Mouse (Mus musculus) regulatory T cell (primary cell): ENCODE results near the gene 1700029H14Rik.

Experiments used
- in situ Hi-C: fragments of 300-600 bp; cut with MboI, MseI; formaldehyde crosslinking; loops from one replicate; pipeline ENCODE4 v1.15.1; 2025; ENCODE audit warnings: high pct_unique_total_duplicates

Gene 1700029H14Rik

DNA sequence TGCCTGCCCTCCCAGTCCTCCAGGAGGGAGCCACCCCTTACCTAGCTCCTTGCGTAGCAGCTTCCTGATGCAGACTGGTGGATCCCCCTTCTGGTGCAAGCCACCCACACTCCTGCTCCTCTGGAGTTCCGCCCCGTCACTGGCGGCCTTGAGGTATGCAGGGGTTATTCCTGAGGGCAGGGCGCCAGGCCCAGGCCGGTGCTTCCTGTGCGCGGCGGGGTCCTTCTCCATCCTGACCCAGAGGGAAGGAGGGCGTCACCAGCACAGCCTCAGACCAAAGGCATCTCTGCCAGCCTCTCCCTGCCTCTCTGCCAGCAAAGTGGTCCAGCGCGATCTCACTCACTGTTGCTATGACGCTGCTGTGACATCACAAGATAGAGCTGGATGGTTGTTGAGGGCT lies at the start of gene 1700029H14Rik:
Gene 1700029H14Rik (minus strand): TSS at position 344 of the 400 bp plus-strand sequence.
- in situ Hi-C loops: no loop called here

DNA sequence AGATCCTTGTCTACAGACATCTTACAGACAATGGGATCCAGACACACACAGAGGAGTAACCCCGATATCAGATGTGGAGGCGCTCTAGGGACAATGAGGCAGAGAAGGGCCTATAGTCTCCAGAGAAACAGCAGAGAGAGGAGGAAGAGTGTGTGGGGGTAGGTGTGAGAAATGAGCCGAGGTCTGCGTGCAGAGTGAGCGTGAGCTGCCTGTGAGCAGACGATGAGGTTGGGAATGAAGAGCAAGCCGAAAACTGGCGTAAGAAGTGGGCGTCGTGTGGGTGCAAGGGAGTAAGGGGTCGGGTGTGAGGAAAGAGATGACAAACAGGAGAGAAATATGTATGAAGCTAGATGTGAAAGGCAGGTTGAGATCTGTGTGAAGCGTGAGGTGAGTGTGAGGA lies 49.4 kb upstream of the 1700029H14Rik start:
- in situ Hi-C loops: no loop called here

DNA sequence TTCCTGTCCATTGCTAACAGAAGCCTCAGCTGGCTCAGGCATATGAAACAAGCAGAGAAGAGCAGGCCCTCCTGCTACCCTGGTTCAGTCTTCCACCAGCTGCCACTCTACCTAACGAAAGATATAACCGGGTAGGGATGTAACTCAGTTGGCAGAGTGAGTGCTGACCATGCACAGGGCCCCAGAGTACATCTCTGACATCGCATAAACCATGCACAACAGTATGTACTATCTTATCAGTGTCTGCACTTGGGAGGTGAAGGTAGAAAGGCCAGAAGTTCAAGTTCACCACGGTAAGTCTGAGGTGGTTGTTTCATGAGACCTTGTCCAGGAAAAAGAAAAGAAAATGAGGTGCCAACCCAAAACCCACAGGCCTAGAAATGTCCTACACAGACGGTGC lies 47.7 kb upstream of the 1700029H14Rik start:
- in situ Hi-C loops: no loop called here

DNA sequence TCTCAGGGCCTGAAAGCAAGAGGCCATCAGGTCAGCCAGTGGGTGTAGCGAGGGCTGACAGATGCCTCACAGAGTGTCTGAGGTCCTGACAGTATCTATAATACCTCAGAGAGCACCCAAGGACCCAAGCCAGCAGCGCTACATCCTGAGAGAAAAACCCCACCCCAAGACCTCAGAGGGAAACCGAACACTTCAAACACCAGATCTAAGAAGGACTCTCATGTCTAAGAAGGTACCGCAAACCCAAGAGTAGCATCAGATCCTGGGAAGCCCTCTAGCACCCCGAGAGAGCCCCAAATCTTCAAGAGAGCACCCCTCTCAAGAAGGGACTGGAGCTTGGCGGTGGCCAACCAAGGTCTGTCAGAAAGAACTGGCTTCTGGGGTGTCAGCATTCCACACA lies 46.7 kb upstream of the 1700029H14Rik start:
- in situ Hi-C loops: no loop called here

DNA sequence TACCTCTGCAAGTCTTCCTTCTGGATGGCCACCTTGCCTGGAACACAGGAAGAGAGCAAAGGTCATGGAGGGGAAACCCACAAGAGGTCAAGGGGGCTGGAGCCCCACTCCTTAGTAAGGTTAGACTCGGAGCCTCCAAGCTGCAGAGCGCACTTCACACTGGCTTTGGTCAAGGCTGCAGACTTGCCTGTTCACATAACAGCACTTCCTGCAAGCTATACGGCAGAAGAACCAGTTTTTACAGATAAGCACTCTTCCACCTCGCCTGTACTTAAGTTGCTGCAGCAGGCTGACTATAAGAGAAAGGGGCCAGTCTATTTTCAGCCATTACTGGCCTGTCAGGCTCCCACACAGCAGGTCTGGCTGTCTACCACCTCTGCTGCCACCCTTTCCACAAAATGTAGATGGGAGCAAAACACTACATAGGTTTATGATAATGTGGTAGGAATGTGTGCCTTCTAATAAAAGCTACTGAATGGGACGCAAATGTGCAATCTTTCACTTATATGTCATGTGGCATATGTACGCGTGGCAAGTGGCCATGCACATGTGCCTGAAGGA lies 43.7 kb upstream of the 1700029H14Rik start:
- in situ Hi-C loops: no loop called here

DNA sequence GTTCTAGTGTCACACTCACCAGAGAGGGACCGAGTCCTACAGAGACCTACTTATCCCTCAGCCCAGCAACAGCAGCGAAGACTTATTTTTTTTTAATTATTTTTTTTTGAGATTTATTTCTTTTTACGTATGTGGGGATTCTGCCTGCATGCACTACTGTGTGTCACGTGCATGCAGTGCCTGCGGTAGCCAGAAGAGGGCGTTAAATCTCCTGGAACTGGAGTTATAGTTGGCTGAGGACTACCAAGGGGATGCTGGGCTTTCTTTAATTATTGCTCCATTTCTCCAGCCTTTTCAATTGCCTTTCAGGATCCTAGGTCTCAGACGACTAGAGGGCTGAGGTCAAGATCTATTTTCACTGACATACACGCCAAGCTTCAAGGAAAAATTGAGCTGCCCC lies 40.4 kb upstream of the 1700029H14Rik start:
- in situ Hi-C loops: loop anchor here (5.0 kb wide), 1 partner anchor 75 kb away; the partner anchor contains the start of gene Rasa3

DNA sequence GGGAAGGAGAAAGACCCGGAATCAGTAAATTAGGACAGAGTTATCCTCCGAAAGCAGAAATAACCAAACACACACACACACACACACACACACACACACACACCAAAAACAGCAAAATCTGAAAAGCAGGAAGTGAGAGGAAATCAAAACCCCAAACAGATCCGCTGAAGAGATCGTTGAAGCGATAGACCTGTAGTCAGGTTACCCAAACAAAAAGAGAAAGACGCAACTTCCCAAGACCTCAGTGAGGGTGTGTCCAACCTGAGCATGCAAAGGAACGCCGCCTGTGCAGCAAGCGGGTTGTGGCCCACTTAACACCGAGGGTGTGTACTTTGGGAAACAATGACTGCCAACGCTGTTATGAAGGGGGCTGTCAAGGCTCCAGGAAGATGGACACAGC lies 38.9 kb upstream of the 1700029H14Rik start:
- in situ Hi-C loops: loop anchor here (5.0 kb wide), 1 partner anchor 76 kb away; the partner anchor contains the start of gene Rasa3

DNA sequence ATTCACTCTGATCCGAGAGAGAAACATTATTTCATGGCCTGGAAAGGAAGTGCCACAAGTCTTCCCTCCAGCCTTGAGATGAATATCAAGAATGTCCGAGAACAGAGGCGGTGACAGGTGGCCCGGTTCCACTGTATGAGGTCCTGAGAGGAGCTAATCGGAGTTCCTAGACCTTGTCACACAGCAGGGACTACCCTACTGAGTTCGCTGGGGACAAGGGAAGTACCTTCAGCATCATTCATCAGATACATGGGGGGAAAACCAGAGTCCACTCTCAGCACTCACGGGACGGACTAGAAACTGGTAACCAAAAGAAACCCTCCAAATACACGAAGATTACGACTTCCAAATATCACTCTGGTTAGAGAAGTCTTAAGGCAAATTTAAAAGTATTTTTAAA lies 38.5 kb upstream of the 1700029H14Rik start:
- in situ Hi-C loops: loop anchor here (5.0 kb wide), 1 partner anchor 77 kb away; the partner anchor contains the start of gene Rasa3

DNA sequence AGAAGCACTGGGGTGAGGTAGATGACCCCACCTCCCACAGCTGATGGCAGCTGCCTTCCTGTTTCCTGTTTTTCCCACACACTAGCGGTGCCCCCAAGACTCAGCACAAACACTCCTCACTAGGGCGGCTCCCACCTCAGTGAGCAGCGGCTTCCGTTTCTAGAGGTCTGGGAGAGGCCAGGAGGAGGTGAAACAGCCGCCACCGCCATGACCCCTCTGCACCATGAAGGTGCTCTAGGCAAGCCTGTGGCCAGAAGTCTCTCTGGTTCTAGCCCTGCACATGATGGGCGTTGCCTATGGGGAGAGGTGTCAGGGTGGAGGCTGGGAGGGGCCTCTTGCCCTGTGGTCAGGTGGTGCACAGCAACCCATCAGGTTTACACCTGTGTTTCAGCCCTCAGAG lies 37.9 kb upstream of the 1700029H14Rik start:
- in situ Hi-C loops: loop anchor here (5.0 kb wide), 1 partner anchor 77 kb away; the partner anchor contains the start of gene Rasa3

DNA sequence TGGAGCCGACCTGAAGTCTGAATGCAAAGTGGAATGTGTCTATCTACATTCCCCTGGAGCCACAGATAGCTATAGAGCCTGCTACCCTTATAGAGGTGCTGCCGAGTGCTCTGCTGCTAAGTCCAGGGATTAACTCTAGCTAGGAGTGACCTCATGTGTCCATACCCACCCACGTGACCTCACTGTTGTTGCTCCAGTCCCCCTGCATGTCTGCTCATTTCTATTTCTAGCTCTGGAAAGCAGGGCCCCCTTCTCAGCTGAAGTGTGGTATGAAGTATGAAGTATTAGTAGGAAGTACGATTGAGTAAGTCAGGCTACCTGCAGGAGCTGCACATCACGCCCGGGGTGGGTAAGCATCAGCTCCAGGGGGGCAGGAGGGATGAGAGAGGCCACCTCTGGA lies 35.5 kb upstream of the 1700029H14Rik start:
- in situ Hi-C loops: no loop called here

DNA sequence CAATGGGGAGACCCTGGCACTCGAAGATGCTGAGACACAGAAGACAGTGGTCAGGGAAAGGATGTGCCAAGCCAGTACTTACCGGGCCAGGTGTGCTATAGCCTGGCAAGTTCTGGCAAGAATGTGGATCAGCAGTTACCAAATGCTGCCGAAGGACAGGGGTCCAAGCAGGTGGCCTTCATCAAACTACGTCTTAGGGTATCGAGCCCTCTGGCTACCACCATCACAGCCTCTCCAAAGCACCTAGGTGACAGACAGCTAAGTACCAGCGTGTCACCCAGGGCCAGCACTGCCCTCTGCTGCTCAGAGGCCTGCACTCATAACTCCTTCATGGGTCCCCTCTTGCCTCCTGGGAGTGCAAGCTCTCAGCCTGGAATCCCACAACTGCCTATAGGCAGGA lies 33.6 kb upstream of the 1700029H14Rik start:
- in situ Hi-C loops: no loop called here

DNA sequence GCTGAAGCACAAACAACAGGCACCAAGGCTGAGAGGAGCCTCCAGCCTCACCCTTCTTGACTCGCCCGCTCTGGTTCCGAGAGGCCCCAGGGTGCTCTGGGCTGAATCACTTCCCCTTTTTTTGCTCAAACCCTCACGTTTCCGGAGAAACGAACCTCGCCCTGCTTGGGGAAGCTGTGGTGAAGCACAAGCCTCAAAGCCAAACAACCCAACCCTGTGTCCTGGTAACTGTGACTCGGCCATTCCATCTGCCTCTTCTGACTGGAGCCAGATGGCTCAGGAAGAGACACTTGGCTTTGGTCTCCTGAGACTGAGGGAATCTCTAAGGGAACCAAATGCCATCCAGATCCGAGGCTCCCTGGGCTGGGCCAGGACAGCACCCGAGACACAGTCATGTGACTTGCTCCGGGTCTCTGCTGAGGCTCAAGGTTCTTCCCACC lies 32.6 kb upstream of the 1700029H14Rik start:
- in situ Hi-C loops: no loop called here

DNA sequence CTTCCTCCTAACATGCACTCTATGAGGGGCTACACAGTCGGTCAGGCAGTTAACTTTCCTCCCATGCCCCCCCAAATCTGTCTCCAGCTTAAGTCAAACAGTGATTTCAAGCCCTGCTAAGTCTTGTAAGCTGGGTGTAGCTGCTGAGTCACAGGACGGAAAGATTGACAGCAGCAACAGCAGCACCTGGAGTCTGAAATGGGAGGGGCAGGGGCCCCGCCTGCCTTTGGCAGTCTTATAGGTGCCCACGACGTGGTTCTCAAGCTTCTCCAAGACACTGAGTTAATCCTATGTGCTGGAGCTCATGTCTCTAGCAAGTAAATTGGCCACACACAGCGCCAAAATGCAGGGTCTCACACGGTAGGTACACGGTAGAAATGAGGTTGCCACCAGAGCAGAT lies 31.1 kb upstream of the 1700029H14Rik start:
- in situ Hi-C loops: no loop called here

DNA sequence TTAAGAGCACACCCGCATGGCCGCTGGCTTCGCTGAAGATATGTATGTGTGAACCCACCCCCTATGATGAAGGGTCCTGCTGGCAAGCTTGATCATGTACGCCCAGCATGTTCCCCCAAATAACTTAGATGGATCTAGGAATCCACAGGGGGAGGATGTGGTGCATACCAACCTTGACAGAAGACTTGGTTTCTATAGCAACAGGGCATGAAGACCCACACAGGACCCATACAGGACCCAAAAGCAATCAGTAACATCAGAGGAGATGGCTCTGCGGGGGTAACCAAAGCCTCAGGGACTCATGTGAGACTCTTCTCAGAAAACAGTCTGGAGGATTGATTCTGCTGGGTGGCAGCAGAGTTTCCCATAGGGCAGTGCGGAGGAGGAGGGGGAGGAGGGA lies 29.0 kb upstream of the 1700029H14Rik start:
- in situ Hi-C loops: no loop called here

DNA sequence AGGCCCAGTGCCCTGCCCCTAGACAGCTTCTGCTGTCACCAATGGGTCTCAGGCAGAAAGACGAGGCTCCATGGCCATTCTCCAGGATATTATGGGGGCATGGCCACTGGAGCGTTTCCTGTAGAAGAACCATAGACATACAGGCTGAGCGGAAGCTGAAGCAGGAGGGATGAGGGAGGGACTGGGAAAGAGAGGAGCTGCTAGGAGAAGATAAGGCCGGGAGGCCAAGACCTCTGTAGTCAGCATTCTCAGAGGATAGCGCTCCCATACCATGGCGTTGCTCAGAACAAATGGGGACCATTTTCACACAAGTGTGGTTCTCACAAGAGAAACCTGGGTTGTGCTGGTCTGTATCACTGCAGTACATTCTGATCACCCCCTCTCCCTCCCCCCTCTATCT lies 26.8 kb upstream of the 1700029H14Rik start:
- in situ Hi-C loops: no loop called here

DNA sequence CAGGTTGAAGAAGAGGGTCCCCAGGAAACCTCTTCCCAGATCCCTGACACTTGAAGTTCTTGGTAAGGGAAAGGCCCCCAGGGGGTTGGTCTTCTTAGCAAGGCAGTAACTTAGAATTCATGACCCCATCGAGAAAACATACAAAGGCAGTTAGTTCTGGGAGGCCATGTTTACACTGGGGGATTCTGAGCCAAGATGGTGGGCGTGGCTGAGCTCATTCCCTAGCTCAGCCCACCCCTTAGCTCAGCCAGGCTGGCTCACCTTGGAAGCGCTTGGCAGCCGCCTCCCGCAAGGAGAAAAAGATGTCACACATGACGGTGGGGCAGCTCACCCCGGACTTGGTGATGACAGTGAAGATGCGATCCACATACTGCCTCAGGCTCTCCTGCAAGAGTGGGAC lies 22.4 kb upstream of the 1700029H14Rik start:
- in situ Hi-C loops: no loop called here

DNA sequence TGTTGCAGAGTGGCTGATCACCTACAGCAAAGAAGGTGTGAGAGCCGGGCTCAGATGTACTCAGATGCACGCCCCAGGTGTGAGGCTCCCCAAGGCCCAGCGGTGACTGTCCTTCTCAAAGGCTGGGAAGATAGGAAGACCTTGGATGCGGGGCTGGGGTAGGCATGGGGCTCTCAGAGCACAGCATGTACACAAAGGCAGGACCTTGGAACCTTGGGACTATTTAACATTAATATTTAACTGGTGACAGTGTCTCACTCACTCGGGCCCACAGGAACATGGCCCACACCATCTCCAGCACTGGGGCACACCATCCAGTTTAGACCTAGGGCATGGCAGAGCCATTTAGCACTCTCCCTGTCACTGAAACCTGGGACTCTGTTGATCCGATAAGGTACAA lies 15.6 kb upstream of the 1700029H14Rik start:
- in situ Hi-C loops: no loop called here

DNA sequence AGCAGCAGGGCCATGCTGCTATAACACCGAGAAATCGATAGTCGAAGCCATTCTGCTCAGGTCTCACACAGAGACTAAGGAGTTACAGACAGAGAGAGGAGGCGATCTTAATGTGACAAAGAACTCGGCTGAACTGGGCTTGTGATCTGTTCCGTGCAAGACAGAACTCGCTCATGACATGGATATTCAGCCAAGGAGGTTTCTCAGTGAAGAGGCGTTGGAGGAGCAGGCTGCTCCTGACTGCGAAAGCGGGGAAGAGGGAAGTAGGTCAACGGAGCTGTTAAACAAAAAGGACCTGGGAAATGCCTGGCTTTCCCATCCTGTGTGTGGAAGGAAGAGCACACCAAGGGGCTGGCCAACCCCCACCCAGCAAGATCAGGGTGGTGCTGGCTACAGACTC lies 9.7 kb upstream of the 1700029H14Rik start:
- in situ Hi-C loops: no loop called here

DNA sequence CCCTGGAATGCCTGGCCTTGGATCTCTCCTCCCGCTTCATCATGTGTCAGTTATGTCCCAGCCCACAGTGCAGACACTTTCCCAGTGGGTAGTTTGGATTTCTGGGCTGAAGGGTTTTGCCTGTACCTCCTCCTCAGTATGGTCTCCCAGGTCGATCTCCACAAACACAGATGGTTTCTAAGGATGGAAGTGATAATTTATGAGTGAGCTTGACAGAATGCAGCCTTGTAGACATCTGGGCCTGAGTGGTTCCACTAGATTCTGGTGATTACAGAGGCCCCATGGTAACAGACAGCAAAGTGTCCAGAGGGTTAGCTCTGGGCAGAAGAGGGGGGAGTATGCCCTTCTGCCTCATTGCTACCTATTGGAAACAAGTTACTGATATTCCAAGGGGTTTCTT lies 4.7 kb downstream of the 1700029H14Rik start:
- in situ Hi-C loops: loop anchor here (5.0 kb wide), 1 partner anchor 195 kb away; no protein-coding TSS in a partner anchor

DNA sequence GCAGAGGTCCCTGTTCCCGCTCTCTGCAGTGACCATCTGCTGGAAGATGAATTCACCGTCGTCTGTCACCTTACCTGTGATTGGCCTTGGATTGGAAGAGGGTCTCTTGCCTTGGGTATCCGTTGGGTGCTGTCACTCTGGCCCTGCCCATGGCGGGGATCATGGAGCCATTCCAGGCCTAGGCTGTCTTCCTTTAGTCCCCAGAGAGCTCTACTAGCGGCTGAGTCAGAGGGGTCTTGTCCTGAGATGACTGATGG lies 10.8 kb downstream of the 1700029H14Rik start:
- in situ Hi-C loops: no loop called here

DNA sequence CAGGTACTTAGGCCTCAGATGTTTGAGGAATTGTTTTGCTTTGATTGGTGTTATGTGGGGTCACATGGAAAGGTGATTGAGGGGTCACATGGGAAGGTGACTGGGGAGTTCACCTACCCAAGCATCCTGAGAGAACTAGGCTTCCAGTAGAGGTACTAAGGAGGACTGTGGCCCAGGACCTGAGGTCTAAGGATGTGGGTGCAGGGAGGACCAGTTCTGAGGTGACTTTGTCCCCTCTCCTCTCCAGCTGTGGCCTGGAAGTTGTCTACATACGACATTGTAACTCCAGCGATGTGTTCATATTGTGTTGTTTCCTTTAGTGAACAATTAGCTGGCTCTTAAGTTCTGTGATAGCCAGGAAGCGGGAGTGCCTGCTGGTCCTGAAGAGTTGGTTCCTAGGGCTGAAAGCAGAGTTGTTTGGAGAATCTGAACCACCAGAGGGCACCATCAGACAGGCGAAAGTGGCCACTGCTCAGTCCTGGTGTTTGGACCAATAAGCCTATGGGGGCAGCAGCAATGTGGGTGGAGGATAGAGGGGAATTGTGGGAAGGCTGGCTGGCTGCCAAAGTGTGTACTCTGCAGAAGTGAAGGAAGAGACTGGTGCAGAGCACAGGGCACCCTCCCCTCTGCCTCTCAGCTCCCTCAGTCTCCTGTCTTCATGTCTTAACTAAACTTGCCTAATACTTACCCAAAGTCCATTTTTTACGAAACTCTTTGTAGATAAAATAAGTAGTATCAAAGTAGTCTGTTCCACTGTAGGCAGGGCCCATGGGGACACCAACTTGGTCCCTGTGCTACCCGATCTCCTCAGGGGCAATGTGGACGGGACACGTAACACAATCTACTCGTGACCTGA lies 11.3 kb downstream of the 1700029H14Rik start:
- in situ Hi-C loops: no loop called here

DNA sequence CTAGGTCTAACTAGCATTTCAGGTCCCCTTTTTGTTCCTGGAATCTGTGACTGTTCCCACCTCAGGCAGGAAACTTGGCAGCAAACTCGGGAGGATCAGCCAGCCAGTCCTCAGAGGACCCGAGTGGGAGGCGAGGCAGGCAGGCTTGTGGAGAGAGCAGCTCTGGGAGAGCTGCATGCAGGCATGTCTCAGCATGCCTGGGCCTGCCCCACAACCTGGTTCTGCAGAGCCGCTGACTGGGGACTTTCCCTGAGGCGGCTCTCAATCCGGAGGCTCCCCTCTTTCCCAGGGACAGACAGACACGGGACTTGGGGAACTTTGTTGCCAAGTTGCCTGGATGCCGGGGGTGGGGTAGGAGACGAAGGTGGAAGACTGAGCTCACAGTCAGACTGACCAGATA lies 13.4 kb downstream of the 1700029H14Rik start:
- in situ Hi-C loops: no loop called here

DNA sequence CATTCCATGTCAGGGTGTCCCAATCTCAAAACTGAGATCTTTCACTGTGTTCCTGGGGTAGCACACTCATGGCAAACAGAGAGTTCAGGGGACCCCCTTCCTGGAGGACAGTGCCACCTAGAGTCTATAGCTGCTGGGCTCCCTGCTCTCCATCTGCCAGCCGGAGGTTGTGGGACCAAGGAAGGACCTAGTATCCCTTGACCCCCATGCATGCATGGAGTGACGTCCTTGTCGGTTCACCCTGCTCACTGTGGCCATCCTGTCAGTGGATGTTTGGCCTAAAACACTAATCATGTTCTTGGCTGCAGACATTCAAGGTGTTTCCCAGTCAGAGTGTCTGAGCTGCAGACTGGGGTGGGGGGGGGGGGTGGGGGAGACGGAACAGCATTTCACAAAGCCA lies 14.0 kb downstream of the 1700029H14Rik start:
- in situ Hi-C loops: no loop called here
